Mouse (Mus musculus): ENCODE measurements around the gene D630023F18Rik. TPM values are rescaled to one million over a fixed set of nuclear protein-coding genes. Genes with fewer than 3 reads are reported as not detected.
A peak's percentile ranks its signal among the peaks of the same experiment; 100 is the strongest.

The D630023F18Rik gene
- polyA plus RNA-seq (2015; fragmentation: Nextera tagmentation; extraction: Ambion mirVana), result 0.26 and 0.56 TPM in 2 replicates

GRCm38 (mm10) chr1:65122574-65123372 is at the start of gene D630023F18Rik:
Gene D630023F18Rik, minus strand, starts transcription at chr1:65123214.
- Histone ChIP-seq H3K27me3 (replicated peaks; ENCODE audit: control insufficient read depth, insufficient read depth, low read length) (no peaks in the 10 kb centered on the region), H3K4me2 (replicated peaks; ENCODE audit: low read depth) (peak within 1 kb of the TSS; percentile 43), H3K27ac (ENCODE audit: low read depth, low read length) (no peak within 1 kb of the TSS), H3K4me1 (replicated peaks; ENCODE audit: control insufficient read depth, insufficient read depth, low read length) (no peaks in the 10 kb centered on the region), H3K9me3 (ENCODE audit: control insufficient read depth) (no peaks in the 10 kb centered on the region), H3K36me3 (ENCODE audit: control insufficient read depth, insufficient read depth) (no peaks in the 10 kb centered on the region), H3K4me3 (ENCODE audit: low read depth, low read length) (no peak within 1 kb of the TSS), H3K9ac (ENCODE audit: low read depth, low read length) (no peak within 1 kb of the TSS)
- no peak for ATAC-seq
- 20% methylated on average over 9 of the region's 9 CpGs for WGBS
- TF ChIP-seq CTCF (IDR thresholded peaks at IDR 0.05; ENCODE audit: low read depth), result no peak

- 85% methylated on average over 4 of the region's 4 CpGs for WGBS
- H3K4me2 ChIP-seq (replicated peaks; ENCODE audit: low read depth), result no peak overlapping the region
These were observed 48.6 kb upstream of the D630023F18Rik start for GRCm38 (mm10) chr1:65171579-65171978.

GRCm38 (mm10) chr1:65169947-65170346 is 46.9 kb upstream of the D630023F18Rik start:
- Histone ChIP-seq H3K4me3 (ENCODE audit: low read depth, low read length) (no peak overlapping the region), H3K27me3 (replicated peaks; ENCODE audit: control insufficient read depth, insufficient read depth, low read length) (no peaks in the 10 kb centered on the region), H3K36me3 (ENCODE audit: control insufficient read depth, insufficient read depth) (peaks cover 65% of the 10 kb centered on the region), H3K9me3 (ENCODE audit: control insufficient read depth) (no peaks in the 10 kb centered on the region), H3K4me2 (replicated peaks; ENCODE audit: low read depth) (no peak overlapping the region), H3K9ac (ENCODE audit: low read depth, low read length) (no peak overlapping the region), H3K4me1 (replicated peaks; ENCODE audit: control insufficient read depth, insufficient read depth, low read length) (0 out of 2 replicates have a peak, but pooled peaks cover 3% of the 10 kb centered on the region), H3K27ac (ENCODE audit: low read depth, low read length) (no peak overlapping the region)
- no peak for TF ChIP-seq CTCF (IDR thresholded peaks at IDR 0.05; ENCODE audit: low read depth)
- 35% methylated on average over 5 of the region's 5 CpGs for WGBS
- no peak for ATAC-seq

More at GRCm38 (mm10) chr1:65171579-65171978, 48.6 kb upstream of the D630023F18Rik start:
- H3K27me3 ChIP-seq (replicated peaks; ENCODE audit: control insufficient read depth, insufficient read depth, low read length), result no peaks in the 10 kb centered on the region
- ATAC-seq, result no peak
- no peaks in the 10 kb centered on the region for H3K9me3 ChIP-seq (ENCODE audit: control insufficient read depth)
- no peak overlapping the region for H3K4me3 ChIP-seq (ENCODE audit: low read depth, low read length)
- H3K27ac ChIP-seq (ENCODE audit: low read depth, low read length), result peak overlapping the region; percentile 35
- 0 out of 2 replicates have a peak, but pooled peaks cover 6% of the 10 kb centered on the region for H3K4me1 ChIP-seq (replicated peaks; ENCODE audit: control insufficient read depth, insufficient read depth, low read length)
- H3K9ac ChIP-seq (ENCODE audit: low read depth, low read length), result no peak overlapping the region
- TF ChIP-seq CTCF (IDR thresholded peaks at IDR 0.05; ENCODE audit: low read depth), result no peak
- H3K36me3 ChIP-seq (ENCODE audit: control insufficient read depth, insufficient read depth), result peaks cover 53% of the 10 kb centered on the region

- TF ChIP-seq CTCF (IDR thresholded peaks at IDR 0.05; ENCODE audit: low read depth), result no peak
- Histone ChIP-seq H3K9ac (ENCODE audit: low read depth, low read length) (no peak overlapping the region), H3K4me1 (replicated peaks; ENCODE audit: control insufficient read depth, insufficient read depth, low read length) (0 out of 2 replicates have a peak, but pooled peaks cover 3% of the 10 kb centered on the region), H3K27me3 (replicated peaks; ENCODE audit: control insufficient read depth, insufficient read depth, low read length) (no peaks in the 10 kb centered on the region), H3K4me2 (replicated peaks; ENCODE audit: low read depth) (no peak overlapping the region), H3K27ac (ENCODE audit: low read depth, low read length) (peak overlapping the region; percentile 50; the same call in 1 of the 2 replicates), H3K9me3 (ENCODE audit: control insufficient read depth) (no peaks in the 10 kb centered on the region), H3K4me3 (ENCODE audit: low read depth, low read length) (no peak overlapping the region), H3K36me3 (ENCODE audit: control insufficient read depth, insufficient read depth) (peaks cover 67% of the 10 kb centered on the region)
- peak; percentile 78 for ATAC-seq
- 64% methylated on average over 7 of the region's 7 CpGs for WGBS
These were observed 46.5 kb upstream of the D630023F18Rik start for GRCm38 (mm10) chr1:65169536-65169935.

- Histone ChIP-seq H3K9me3 (ENCODE audit: control insufficient read depth) (no peaks in the 10 kb centered on the region), H3K27me3 (replicated peaks; ENCODE audit: control insufficient read depth, insufficient read depth, low read length) (no peaks in the 10 kb centered on the region), H3K4me2 (replicated peaks; ENCODE audit: low read depth) (no peak overlapping the region), H3K4me3 (ENCODE audit: low read depth, low read length) (no peak overlapping the region), H3K9ac (ENCODE audit: low read depth, low read length) (no peak overlapping the region), H3K36me3 (ENCODE audit: control insufficient read depth, insufficient read depth) (peaks cover 73% of the 10 kb centered on the region), H3K27ac (ENCODE audit: low read depth, low read length) (no peak overlapping the region), H3K4me1 (replicated peaks; ENCODE audit: control insufficient read depth, insufficient read depth, low read length) (no peaks in the 10 kb centered on the region)
- no peak for TF ChIP-seq CTCF (IDR thresholded peaks at IDR 0.05; ENCODE audit: low read depth)
- ATAC-seq, result no peak
- WGBS, result 69% methylated on average over 1 of the region's 1 CpGs
These were observed 44.5 kb upstream of the D630023F18Rik start for GRCm38 (mm10) chr1:65167496-65167895.

- TF ChIP-seq CTCF (IDR thresholded peaks at IDR 0.05; ENCODE audit: low read depth), result peak; percentile 56
- Histone ChIP-seq H3K9ac (ENCODE audit: low read depth, low read length) (no peak overlapping the region), H3K27me3 (replicated peaks; ENCODE audit: control insufficient read depth, insufficient read depth, low read length) (no peaks in the 10 kb centered on the region), H3K9me3 (ENCODE audit: control insufficient read depth) (no peaks in the 10 kb centered on the region), H3K4me3 (ENCODE audit: low read depth, low read length) (no peak overlapping the region), H3K36me3 (ENCODE audit: control insufficient read depth, insufficient read depth) (peaks cover 78% of the 10 kb centered on the region), H3K27ac (ENCODE audit: low read depth, low read length) (no peak overlapping the region), H3K4me1 (replicated peaks; ENCODE audit: control insufficient read depth, insufficient read depth, low read length) (no peaks in the 10 kb centered on the region), H3K4me2 (replicated peaks; ENCODE audit: low read depth) (no peak overlapping the region)
- no peak for ATAC-seq
- WGBS, result 93% methylated on average over 1 of the region's 1 CpGs
These were observed 39.2 kb upstream of the D630023F18Rik start for GRCm38 (mm10) chr1:65162210-65162609.
